Mouse (Mus musculus) midbrain, postnatal 0 days (tissue): ENCODE data around the gene Ralgps1. TPM values are rescaled to one million over a fixed set of nuclear protein-coding genes. Genes with fewer than 3 reads are reported as not detected.

Source experiments
- ATAC-seq: fragments of 200-750 bp; cut with Nextera tagmentation; 2 replicates; pipeline ENCODE4 v1.8.0; 2017; ENCODE audit warnings: moderate number of reproducible peaks, mild to moderate bottlenecking, moderate TSS enrichment, moderate library complexity; ENCODE audit not compliant: low FRiP score
- DNase-seq: peaks from one replicate; pipeline ENCODE4 v3.0.0-alpha.2; 2015; ENCODE audit warnings: low spot score
- H3K27ac ChIP-seq: fragments of 300-500 bp; sonication (generic); 2 replicates; pipeline ENCODE4 v1.5.1; 2014; ENCODE audit warnings: low read depth, mild to moderate bottlenecking, low read length, mixed read lengths
- H3K27me3 ChIP-seq: fragments of 300-500 bp; sonication (generic); 2 replicates; pipeline ENCODE4 v1.6.1; 2014; ENCODE audit warnings: low read length, control low read depth, mixed read lengths; ENCODE audit not compliant: insufficient read depth
- H3K36me3 ChIP-seq: fragments of 300-500 bp; sonication (generic); 2 replicates; pipeline ENCODE4 v1.6.1; 2014; ENCODE audit warnings: low read length, control low read depth, mixed read lengths; ENCODE audit not compliant: insufficient read depth
- H3K4me1 ChIP-seq: fragments of 300-500 bp; sonication (generic); 2 replicates; pipeline ENCODE4 v1.6.1; 2014; ENCODE audit warnings: mild to moderate bottlenecking, control low read depth, antibody characterized with exemption, low read length, mixed read lengths; ENCODE audit not compliant: insufficient read depth
- H3K4me2 ChIP-seq: fragments of 300-500 bp; sonication (generic); 2 replicates; pipeline ENCODE4 v1.6.1; 2014; ENCODE audit warnings: low read depth, mild to moderate bottlenecking, low read length, mixed read lengths; ENCODE audit not compliant: poor library complexity, severe bottlenecking
- H3K4me3 ChIP-seq: fragments of 300-500 bp; sonication (generic); 2 replicates; pipeline ENCODE4 v1.5.1; 2014; ENCODE audit warnings: low read depth, mild to moderate bottlenecking, low read length, moderate library complexity
- H3K9ac ChIP-seq: fragments of 300-500 bp; sonication (generic); replicated peaks from 2 replicates; pipeline ENCODE4 v1.6.1; 2014; ENCODE audit warnings: mild to moderate bottlenecking, low read length, moderate library complexity, mixed read lengths; ENCODE audit not compliant: poor library complexity, severe bottlenecking
- H3K9me3 ChIP-seq: fragments of 300-500 bp; sonication (generic); 2 replicates; pipeline ENCODE4 v1.6.1; 2016; ENCODE audit warnings: low read length, control low read depth
- CTCF ChIP-seq: IDR thresholded peaks from 2 replicates; pipeline ENCODE4 v1.5.1; 2016; ENCODE audit warnings: antibody characterized with exemption, mild to moderate bottlenecking
- WGBS: fragments of 180-500 bp; shearing (Covaris S2); extraction: QIAGEN DNeasy Blood & Tissue Kit; methylation state at CpG from one replicate; pipeline ENCODE4 v1.1.7; 2014; 5-methylcytosine and 5-hydroxymethylcytosine counted together
- polyA plus RNA-seq: library from polyadenylated mRNA; unstranded; fragments of >200 nt; fragmentation: Nextera tagmentation; extraction: Ambion mirVana; gene quantifications from 2 replicates; pipeline ENCODE4 v1.2.1, GENCODE M21; 2015
- total RNA-seq: library from RNA; depleted of rRNA; stranded (reverse); fragments of >200 nt; gene quantifications from 2 replicates; pipeline ENCODE4 v1.2.3, GENCODE M21; 2014

The Ralgps1 gene
- total and polyA plus RNA-seq, 2 experiments from 2014 or later, result 26.4 to 74.6 TPM

DNA sequence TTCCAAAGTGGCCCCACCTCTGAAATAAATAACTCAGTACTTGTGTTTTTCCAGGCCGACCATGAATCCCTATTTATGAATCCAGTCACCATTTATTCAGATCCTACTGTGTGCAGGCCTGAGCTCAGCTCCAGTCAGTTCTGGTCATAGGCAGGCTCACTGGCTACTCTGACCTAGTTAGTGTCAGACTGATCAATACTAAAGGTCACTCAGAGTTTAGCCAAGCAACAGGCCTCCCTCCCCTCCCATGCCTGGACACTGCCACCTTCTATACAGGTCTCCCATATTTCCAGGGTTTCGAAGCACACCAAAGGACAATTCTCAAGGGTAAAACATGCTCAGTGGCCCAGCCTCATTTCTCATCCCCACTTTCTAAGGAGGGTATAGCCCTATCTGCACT, 100.7 kb downstream of the Ralgps1 start:
- Histone ChIP-seq H3K27me3 (no peaks in the 10 kb centered on the region), H3K9me3 (no peaks in the 10 kb centered on the region), H3K4me3 (no peak overlapping the region), H3K27ac (no peak overlapping the region), H3K4me2 (no peak overlapping the region), H3K36me3 (peaks cover 15% of the 10 kb centered on the region), H3K4me1 (0 out of 2 replicates have a peak, but pooled peaks cover 5% of the 10 kb centered on the region), H3K9ac (no peak overlapping the region)
- no peak for TF ChIP-seq CTCF
- ATAC-seq (no peak), DNase-seq (no peak)
- WGBS, result 86% methylated on average over 2 of the region's 2 CpGs

DNA sequence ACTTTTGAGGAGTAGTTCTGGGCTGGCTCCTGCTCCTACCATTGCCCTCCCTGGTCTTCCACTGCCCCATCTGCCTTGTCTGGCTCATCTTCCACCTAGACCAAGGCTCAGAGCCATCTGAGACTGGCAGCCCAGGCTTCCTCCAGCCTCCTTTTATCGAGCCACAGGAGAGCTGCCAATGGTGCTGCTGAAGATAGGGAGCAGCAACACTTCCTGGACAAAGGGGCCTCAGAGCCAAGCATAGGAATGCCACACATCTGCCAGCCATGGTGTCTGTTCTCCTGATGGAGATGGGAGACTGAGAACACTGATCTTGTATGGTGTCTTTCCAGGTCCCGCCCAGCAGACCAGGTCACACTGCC, 102.2 kb downstream of the Ralgps1 start:
- Histone ChIP-seq H3K36me3 (peaks cover 15% of the 10 kb centered on the region), H3K9ac (no peak overlapping the region), H3K4me2 (no peak overlapping the region), H3K27me3 (no peaks in the 10 kb centered on the region), H3K4me1 (0 out of 2 replicates have a peak, but pooled peaks cover 5% of the 10 kb centered on the region), H3K4me3 (no peak overlapping the region), H3K27ac (no peak overlapping the region), H3K9me3 (no peaks in the 10 kb centered on the region)
- WGBS, result 77% methylated on average over 2 of the region's 2 CpGs
- no peak for TF ChIP-seq CTCF
- ATAC-seq, result no peak
- DNase-seq, result no peak

DNA sequence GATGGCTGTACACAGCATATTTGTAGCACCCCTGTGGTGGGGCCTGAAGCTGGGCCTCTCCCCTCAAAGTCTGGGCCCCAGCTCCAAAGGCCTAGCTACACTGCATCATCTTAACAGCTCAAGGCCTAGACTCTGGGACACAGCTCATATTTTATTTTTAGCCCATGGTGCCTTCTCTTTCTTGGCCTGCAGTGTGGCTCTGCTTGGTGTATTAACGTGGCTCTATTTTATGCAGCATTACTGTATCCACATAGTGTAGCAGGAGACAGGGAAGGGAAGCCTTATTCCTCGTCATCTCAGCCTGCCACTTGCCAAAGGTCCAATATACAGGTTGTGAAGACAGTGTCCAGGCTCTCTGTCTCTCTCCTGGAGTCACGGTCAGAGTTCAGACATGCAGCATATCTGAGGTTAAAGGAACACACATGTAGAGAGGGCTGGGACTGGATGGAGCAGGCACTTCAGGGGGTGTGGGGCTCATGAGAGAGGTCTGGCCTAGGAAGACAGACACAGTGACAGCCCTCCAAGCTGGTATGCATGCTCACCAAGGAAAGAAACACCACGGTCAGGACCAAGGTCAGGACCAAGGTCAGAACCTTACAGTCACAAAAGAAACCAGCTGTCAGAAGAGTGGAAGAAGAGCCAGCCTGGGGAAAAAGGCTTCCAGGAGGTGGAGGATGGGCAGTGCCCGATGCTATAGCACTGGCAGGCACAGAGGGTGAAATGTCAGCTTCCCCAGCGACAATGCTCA, 102.7 kb downstream of the Ralgps1 start:
- DNase-seq (no peak), ATAC-seq (no peak)
- no peaks in the 10 kb centered on the region for H3K9me3 ChIP-seq
- 0 out of 2 replicates have a peak, but pooled peaks cover 5% of the 10 kb centered on the region for H3K4me1 ChIP-seq
- H3K27ac ChIP-seq, result no peak overlapping the region
- no peaks in the 10 kb centered on the region for H3K27me3 ChIP-seq
- no peak for TF ChIP-seq CTCF
- H3K9ac ChIP-seq, result no peak overlapping the region
- WGBS, result 89% methylated on average over 6 of the region's 6 CpGs
- peaks cover 15% of the 10 kb centered on the region for H3K36me3 ChIP-seq
- no peak overlapping the region for H3K4me3 ChIP-seq
- H3K4me2 ChIP-seq, result no peak overlapping the region

GRCm38 (mm10) chr2:33267075-33267474, 104.2 kb downstream of the Ralgps1 start:
- no peaks in the 10 kb centered on the region for H3K9me3 ChIP-seq
- DNase-seq, result peak; percentile 21
- TF ChIP-seq CTCF, result no peak

DNA sequence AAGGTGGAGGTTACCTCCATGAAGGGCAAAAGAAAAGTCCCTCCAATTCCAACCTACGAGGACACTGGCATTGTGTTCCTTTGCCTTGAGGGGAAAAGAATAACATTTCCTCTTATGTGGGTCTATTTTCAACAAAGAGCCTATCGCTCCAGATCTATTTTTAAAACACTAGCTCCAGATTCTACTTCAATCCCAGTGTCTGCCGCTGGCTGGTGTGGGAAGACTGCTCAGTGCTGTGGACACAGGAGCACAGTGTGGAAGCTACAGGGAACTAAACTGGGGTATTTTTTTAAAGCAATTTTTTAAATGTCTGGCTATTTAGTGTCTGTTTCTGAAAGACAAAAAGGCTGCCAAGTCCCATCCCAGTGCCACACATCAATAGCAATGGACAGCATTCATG, 105.5 kb downstream of the Ralgps1 start:
- ATAC-seq, result no peak
- no peak for DNase-seq
- no peak overlapping the region for H3K9ac ChIP-seq
- 0 out of 2 replicates have a peak overlapping the region, but pooled peaks have one; percentile 57 for H3K27ac ChIP-seq
- 0 out of 2 replicates have a peak, but pooled peaks cover 5% of the 10 kb centered on the region for H3K4me1 ChIP-seq
- no peaks in the 10 kb centered on the region for H3K27me3 ChIP-seq
- no peak for TF ChIP-seq CTCF
- H3K9me3 ChIP-seq, result no peaks in the 10 kb centered on the region
- no peak overlapping the region for H3K4me2 ChIP-seq
- no peak overlapping the region for H3K4me3 ChIP-seq
- WGBS, result 60% methylated on average over 3 of the region's 3 CpGs
- peaks cover 11% of the 10 kb centered on the region for H3K36me3 ChIP-seq

More at GRCm38 (mm10) chr2:33267075-33267474, 104.2 kb downstream of the Ralgps1 start:
- no peak overlapping the region for H3K4me3 ChIP-seq
- no peak for ATAC-seq
- no peak overlapping the region for H3K27ac ChIP-seq
- H3K36me3 ChIP-seq, result peaks cover 7% of the 10 kb centered on the region
- 48% methylated on average over 1 of the region's 1 CpGs for WGBS
- H3K27me3 ChIP-seq, result no peaks in the 10 kb centered on the region
- 0 out of 2 replicates have a peak, but pooled peaks cover 5% of the 10 kb centered on the region for H3K4me1 ChIP-seq
- H3K9ac ChIP-seq, result no peak overlapping the region
- H3K4me2 ChIP-seq, result no peak overlapping the region

DNA sequence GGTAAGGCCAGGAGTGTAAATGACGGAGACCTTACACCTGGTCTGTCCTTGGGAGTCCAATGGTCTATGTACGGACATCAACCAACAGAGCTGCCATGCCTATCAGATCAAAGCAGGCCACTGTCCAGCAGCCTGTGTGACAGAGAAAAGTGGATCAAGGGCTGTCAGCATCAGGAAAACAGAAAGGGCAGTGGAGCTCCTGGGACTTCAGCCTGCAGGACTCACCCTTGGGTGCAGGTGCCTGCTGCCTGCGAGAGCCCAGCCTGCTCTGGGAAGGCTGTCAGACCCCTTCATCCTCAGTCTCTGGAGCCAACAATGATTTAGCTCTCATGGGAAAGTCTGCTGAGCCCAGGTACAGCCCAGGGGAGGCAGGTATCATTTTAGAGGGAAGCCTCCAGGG, 109.8 kb downstream of the Ralgps1 start:
- 97% methylated on average over 3 of the region's 3 CpGs for WGBS
- H3K4me1 ChIP-seq, result no peaks in the 10 kb centered on the region

More for the DNA sequence above, 109.8 kb downstream of the Ralgps1 start:
- Histone ChIP-seq H3K36me3 (peaks cover 7% of the 10 kb centered on the region; the same call in 1 of the 2 replicates), H3K27ac (no peak overlapping the region), H3K9ac (no peak overlapping the region), H3K27me3 (no peaks in the 10 kb centered on the region), H3K4me2 (no peak overlapping the region), H3K4me3 (no peak overlapping the region), H3K9me3 (no peaks in the 10 kb centered on the region)
- no peak for TF ChIP-seq CTCF
- DNase-seq, result no peak
- ATAC-seq, result no peak
